Mouse (Mus musculus): ENCODE results near the gene Gng2. TPM values are rescaled to one million over a fixed set of nuclear protein-coding genes. Genes with fewer than 3 reads are reported as not detected.

Gng2 gene
- 39.9 and 41.0 TPM in 2 replicates for polyA plus RNA-seq (2015; fragmentation: Nextera tagmentation; extraction: Ambion mirVana)

- no peak for ATAC-seq (ENCODE audit: extremely low read depth, insufficient number of reproducible peaks, low FRiP score, low TSS enrichment)
- peaks cover 28% of the 10 kb centered on the region for H3K4me1 ChIP-seq
- no peaks in the 10 kb centered on the region for H3K9me3 ChIP-seq
- peak within 1 kb of the TSS; percentile 80 for H3K4me2 ChIP-seq
- WGBS = 12% methylated on average over 15 of the region's 15 CpGs
- H3K4me3 ChIP-seq = peak within 1 kb of the TSS; percentile 60
- peak within 1 kb of the TSS; percentile 76 for H3K27ac ChIP-seq (replicated peaks)
- H3K27me3 ChIP-seq (replicated peaks) = no peaks in the 10 kb centered on the region
- H3K9ac ChIP-seq = peak within 1 kb of the TSS; percentile 82
- no peaks in the 10 kb centered on the region for H3K36me3 ChIP-seq
Observed at GRCm38 (mm10) chr14:19977271-19978024, at the start of gene Gng2. Gene Gng2 (minus strand): TSS chr14:19977627.

- ATAC-seq (ENCODE audit: extremely low read depth, insufficient number of reproducible peaks, low FRiP score, low TSS enrichment) = no peak
- H3K9ac ChIP-seq = 0 out of 2 replicates have a peak overlapping the region, but pooled peaks have one; percentile 8
- H3K36me3 ChIP-seq = no peaks in the 10 kb centered on the region
- no peak overlapping the region for H3K4me2 ChIP-seq
- H3K4me1 ChIP-seq = peaks cover 12% of the 10 kb centered on the region
- no peak overlapping the region for H3K4me3 ChIP-seq
- no peaks in the 10 kb centered on the region for H3K9me3 ChIP-seq
- WGBS = 30% methylated on average over 6 of the region's 6 CpGs
- H3K27me3 ChIP-seq (replicated peaks) = no peaks in the 10 kb centered on the region
- H3K27ac ChIP-seq (replicated peaks) = 0 out of 2 replicates have a peak overlapping the region, but pooled peaks have one; percentile 39
Observed at GRCm38 (mm10) chr14:20024888-20025719, 47.7 kb upstream of the Gng2 start.

DNA sequence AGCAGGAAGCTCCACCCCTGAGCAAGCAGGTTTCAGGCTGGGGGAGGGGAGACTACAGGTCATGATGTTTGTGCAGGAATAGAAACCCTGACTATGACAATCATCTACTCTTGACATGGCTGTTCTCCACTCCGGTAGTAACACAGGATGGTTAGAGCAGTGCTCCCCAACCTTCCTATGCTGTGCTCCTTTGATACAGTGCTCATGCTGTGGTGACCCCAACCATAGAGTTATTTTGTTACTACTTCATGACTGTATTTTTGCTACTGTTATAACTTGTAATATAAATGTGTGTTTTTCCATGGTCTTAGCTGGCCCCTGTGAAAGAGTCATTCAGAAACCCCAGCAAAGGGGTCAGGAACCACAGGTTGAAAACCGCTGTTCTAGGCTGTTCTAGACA is 46.5 kb upstream of the Gng2 start:
- 92% methylated on average over 2 of the region's 2 CpGs for WGBS
- Histone ChIP-seq H3K27me3 (replicated peaks) (no peaks in the 10 kb centered on the region), H3K9ac (no peak overlapping the region), H3K4me2 (no peak overlapping the region), H3K4me3 (no peak overlapping the region), H3K9me3 (no peaks in the 10 kb centered on the region), H3K27ac (replicated peaks) (no peak overlapping the region), H3K36me3 (no peaks in the 10 kb centered on the region), H3K4me1 (peaks cover 15% of the 10 kb centered on the region)
- no peak for ATAC-seq (ENCODE audit: extremely low read depth, insufficient number of reproducible peaks, low FRiP score, low TSS enrichment)

- ATAC-seq (ENCODE audit: extremely low read depth, insufficient number of reproducible peaks, low FRiP score, low TSS enrichment) = no peak
- WGBS = 65% methylated on average over 3 of the region's 3 CpGs
Observed at GRCm38 (mm10) chr14:20019486-20019885, 42.1 kb upstream of the Gng2 start.

GRCm38 (mm10) chr14:20012506-20013275 is 35.3 kb upstream of the Gng2 start:
- Histone ChIP-seq H3K4me2 (no peak overlapping the region), H3K4me3 (no peak overlapping the region), H3K27ac (replicated peaks) (no peak overlapping the region), H3K9me3 (0 out of 2 replicates have a peak, but pooled peaks cover 7% of the 10 kb centered on the region), H3K27me3 (replicated peaks) (no peaks in the 10 kb centered on the region), H3K4me1 (peaks cover 27% of the 10 kb centered on the region), H3K9ac (no peak overlapping the region), H3K36me3 (no peaks in the 10 kb centered on the region)
- ATAC-seq (ENCODE audit: extremely low read depth, insufficient number of reproducible peaks, low FRiP score, low TSS enrichment) = no peak
- WGBS = 58% methylated on average over 9 of the region's 9 CpGs

More at GRCm38 (mm10) chr14:20019486-20019885, 42.1 kb upstream of the Gng2 start:
- H3K9me3 ChIP-seq = 0 out of 2 replicates have a peak, but pooled peaks cover 4% of the 10 kb centered on the region
- no peak overlapping the region for H3K4me3 ChIP-seq
- H3K27me3 ChIP-seq (replicated peaks) = no peaks in the 10 kb centered on the region
- no peaks in the 10 kb centered on the region for H3K36me3 ChIP-seq
- no peak overlapping the region for H3K9ac ChIP-seq
- no peak overlapping the region for H3K4me2 ChIP-seq
- H3K27ac ChIP-seq (replicated peaks) = no peak overlapping the region
- 0 out of 2 replicates have a peak, but pooled peaks cover 6% of the 10 kb centered on the region for H3K4me1 ChIP-seq

GRCm38 (mm10) chr14:20007446-20007845 is 30.0 kb upstream of the Gng2 start:
- ATAC-seq (ENCODE audit: extremely low read depth, insufficient number of reproducible peaks, low FRiP score, low TSS enrichment) = no peak
- H3K27me3 ChIP-seq (replicated peaks) = no peaks in the 10 kb centered on the region
- H3K9ac ChIP-seq = no peak overlapping the region
- H3K27ac ChIP-seq (replicated peaks) = no peak overlapping the region
- H3K4me1 ChIP-seq = peaks cover 43% of the 10 kb centered on the region
- no peaks in the 10 kb centered on the region for H3K36me3 ChIP-seq
- 62% methylated on average over 3 of the region's 3 CpGs for WGBS
- H3K9me3 ChIP-seq = 0 out of 2 replicates have a peak, but pooled peaks cover 3% of the 10 kb centered on the region
- no peak overlapping the region for H3K4me2 ChIP-seq
- no peak overlapping the region for H3K4me3 ChIP-seq

DNA sequence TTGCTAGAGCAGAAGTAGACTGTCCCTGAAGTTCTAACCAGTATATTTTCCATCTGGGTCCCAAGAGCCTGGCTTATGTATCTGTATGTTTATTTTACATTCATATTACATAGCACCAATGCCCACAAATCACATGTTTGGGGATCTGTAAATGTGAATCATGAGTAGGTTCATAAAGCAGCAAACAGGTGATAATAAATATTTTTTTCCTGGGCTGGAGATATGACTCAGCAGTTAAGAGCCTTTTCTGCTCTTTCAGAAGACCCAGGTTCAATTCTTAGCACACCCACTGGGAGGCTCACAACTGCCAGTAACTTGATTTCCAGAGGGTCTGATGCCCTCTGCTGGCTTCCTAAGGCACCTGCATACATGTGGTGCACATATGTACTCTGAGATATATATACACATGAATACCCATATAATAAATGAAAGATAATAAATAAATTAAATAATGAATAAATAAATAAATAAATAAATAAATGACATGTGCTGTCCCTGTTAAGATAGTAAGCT is 27.4 kb upstream of the Gng2 start:
- ATAC-seq (ENCODE audit: extremely low read depth, insufficient number of reproducible peaks, low FRiP score, low TSS enrichment) = no peak
- Histone ChIP-seq H3K27ac (replicated peaks) (no peak overlapping the region), H3K27me3 (replicated peaks) (no peaks in the 10 kb centered on the region), H3K9ac (no peak overlapping the region), H3K4me3 (no peak overlapping the region), H3K4me2 (no peak overlapping the region), H3K36me3 (no peaks in the 10 kb centered on the region), H3K9me3 (no peaks in the 10 kb centered on the region), H3K4me1 (peaks cover 25% of the 10 kb centered on the region)

DNA sequence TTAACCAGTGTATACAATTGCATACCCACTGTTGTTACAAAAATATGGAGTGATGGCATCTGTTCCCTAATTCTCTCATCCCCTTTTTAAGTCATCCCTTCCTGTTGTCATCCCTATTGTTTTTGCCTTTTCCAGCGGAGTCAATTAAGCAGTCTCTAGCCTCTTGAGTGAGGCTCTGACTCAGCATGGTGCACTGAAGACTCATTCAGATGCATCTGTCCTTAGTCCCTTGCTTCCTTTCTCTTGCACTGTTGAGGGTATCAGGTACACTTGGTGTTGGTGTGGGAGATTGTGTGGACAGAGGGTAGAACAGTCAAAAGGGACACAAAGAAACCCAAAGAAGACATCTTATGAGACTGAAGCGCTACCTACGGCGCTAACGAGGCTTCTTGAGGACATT is 19.4 kb upstream of the Gng2 start:
- H3K27ac ChIP-seq (replicated peaks) = no peak overlapping the region
- no peaks in the 10 kb centered on the region for H3K9me3 ChIP-seq
- no peaks in the 10 kb centered on the region for H3K27me3 ChIP-seq (replicated peaks)
- H3K4me3 ChIP-seq = no peak overlapping the region
- H3K36me3 ChIP-seq = no peaks in the 10 kb centered on the region
- no peak overlapping the region for H3K9ac ChIP-seq
- H3K4me2 ChIP-seq = no peak overlapping the region
- ATAC-seq (ENCODE audit: extremely low read depth, insufficient number of reproducible peaks, low FRiP score, low TSS enrichment) = no peak
- 87% methylated on average over 5 of the region's 5 CpGs for WGBS
- no peaks in the 10 kb centered on the region for H3K4me1 ChIP-seq

DNA sequence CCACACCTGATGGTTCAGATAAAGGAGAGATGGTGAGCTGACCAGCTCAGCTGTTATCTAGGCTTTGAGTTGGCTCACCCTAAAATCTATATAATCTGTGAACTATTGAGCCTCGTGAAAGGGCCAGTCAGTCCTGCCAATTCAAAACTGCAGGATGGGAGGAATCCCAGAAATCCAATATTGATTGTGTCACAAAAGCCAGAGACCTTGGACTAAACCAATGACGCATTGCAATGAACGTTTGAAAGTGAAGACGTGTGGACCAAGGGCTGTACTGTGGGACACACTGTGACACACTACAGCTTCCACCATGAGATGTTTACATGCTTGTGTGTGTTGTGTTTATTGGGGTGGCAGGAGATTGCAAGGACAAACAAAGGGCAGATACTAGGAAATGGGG is 18.5 kb upstream of the Gng2 start:
- WGBS = 74% methylated on average over 4 of the region's 4 CpGs

DNA sequence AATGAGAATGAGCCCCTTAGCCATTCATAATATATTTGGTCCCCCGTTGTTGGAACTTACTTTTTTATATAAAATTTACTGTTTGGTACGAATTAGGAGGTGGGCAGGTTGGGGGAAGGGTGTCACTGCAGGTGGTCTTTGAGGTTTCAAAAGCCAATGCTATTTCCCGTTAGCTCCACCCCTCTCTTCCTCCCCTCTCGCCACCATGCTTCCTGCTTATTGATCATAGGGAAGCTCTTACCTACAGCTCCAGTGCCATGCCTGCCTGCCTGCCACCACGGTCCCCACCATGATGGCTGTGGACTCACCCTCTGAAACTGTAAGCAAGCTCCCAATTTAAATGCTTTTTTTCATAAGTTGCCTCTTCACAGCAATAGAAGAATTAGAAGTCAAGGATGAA is 16.6 kb upstream of the Gng2 start:
- Histone ChIP-seq H3K27ac (replicated peaks) (no peak overlapping the region), H3K9ac (no peak overlapping the region), H3K27me3 (replicated peaks) (no peaks in the 10 kb centered on the region), H3K4me1 (no peaks in the 10 kb centered on the region), H3K4me3 (no peak overlapping the region), H3K36me3 (no peaks in the 10 kb centered on the region), H3K4me2 (no peak overlapping the region), H3K9me3 (no peaks in the 10 kb centered on the region)
- ATAC-seq (ENCODE audit: extremely low read depth, insufficient number of reproducible peaks, low FRiP score, low TSS enrichment) = no peak
- WGBS = 66% methylated on average over 5 of the region's 5 CpGs

More for the DNA sequence above, 18.5 kb upstream of the Gng2 start:
- Histone ChIP-seq H3K4me3 (no peak overlapping the region), H3K4me1 (no peaks in the 10 kb centered on the region), H3K4me2 (no peak overlapping the region), H3K9ac (no peak overlapping the region), H3K27ac (replicated peaks) (no peak overlapping the region), H3K9me3 (no peaks in the 10 kb centered on the region), H3K36me3 (no peaks in the 10 kb centered on the region), H3K27me3 (replicated peaks) (no peaks in the 10 kb centered on the region)
- ATAC-seq (ENCODE audit: extremely low read depth, insufficient number of reproducible peaks, low FRiP score, low TSS enrichment) = no peak

DNA sequence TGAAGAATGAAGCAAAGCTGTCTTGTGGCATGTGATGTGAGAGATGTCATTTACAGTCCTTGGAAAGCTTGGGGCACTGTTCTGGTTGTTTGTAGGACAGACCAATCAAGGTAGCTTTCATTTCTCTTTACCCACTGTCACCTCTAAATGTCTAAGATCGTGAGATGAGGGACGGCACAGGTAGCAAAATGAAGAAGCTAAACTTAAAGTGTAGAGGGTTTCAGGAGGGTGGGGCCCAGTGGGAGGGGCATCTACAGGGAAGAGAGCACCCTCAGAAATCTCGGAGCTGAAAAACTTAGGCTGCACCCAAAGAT is 16.1 kb upstream of the Gng2 start:
- no peaks in the 10 kb centered on the region for H3K9me3 ChIP-seq
- no peak for ATAC-seq (ENCODE audit: extremely low read depth, insufficient number of reproducible peaks, low FRiP score, low TSS enrichment)
- H3K27ac ChIP-seq (replicated peaks) = no peak overlapping the region
- no peaks in the 10 kb centered on the region for H3K36me3 ChIP-seq
- no peak overlapping the region for H3K4me2 ChIP-seq
- WGBS = 74% methylated on average over 3 of the region's 3 CpGs
- no peak overlapping the region for H3K4me3 ChIP-seq
- H3K4me1 ChIP-seq = no peaks in the 10 kb centered on the region
- H3K27me3 ChIP-seq (replicated peaks) = no peaks in the 10 kb centered on the region
- H3K9ac ChIP-seq = no peak overlapping the region

Measured in heart, embryonic 13.5 days (tissue).